Mouse (Mus musculus) naive thymus-derived CD4-positive, alpha-beta T cell, adult 5 months (primary cell): ENCODE results near the gene Gm11034. TPM values are rescaled to one million over a fixed set of nuclear protein-coding genes. Genes with fewer than 3 reads are reported as not detected.

Experiments
- polyA plus RNA-seq: library from polyadenylated mRNA; unstranded; fragments of 100-300 nt; shearing (Covaris generic); gene quantifications from one replicate; pipeline ENCODE4 v1.2.1, GENCODE M21; 2017

Gm11034 gene
- not detected for polyA plus RNA-seq

GRCm38 (mm10) chr8:72213536-72213935 is at the start of gene Gm11034:
TSS of gene Gm11034 (minus strand) at chr8:72213636.

GRCm38 (mm10) chr8:72239499-72240402 is 26.3 kb upstream of the Gm11034 start, which contains the start of gene Ap1m1:
TSS of gene Ap1m1 (plus strand) at chr8:72240018.

GRCm38 (mm10) chr8:72219541-72220363 is 6.3 kb upstream of the Gm11034 start, which contains the start of gene Fam32a:
TSS of gene Fam32a (plus strand) at chr8:72219730.

GRCm38 (mm10) chr8:72212751-72213150 is 685 bp downstream of the Gm11034 start, which contains the start of gene Cib3:
TSS of gene Cib3 (minus strand) at chr8:72212837.

GRCm38 (mm10) chr8:72189417-72190214 is 23.8 kb downstream of the Gm11034 start, which contains the start of gene Hsh2d:
TSS of gene Hsh2d (plus strand) at chr8:72189638.

Other genes with a start within 250 kb of the Gm11034 start
- not detected for gene Cyp4f18, start 204.0 kb downstream of the Gm11034 start, polyA plus RNA-seq
- gene Olfr372, start 172.4 kb downstream of the Gm11034 start, polyA plus RNA-seq, result not detected
- gene Olfr373, start 130.5 kb downstream of the Gm11034 start, polyA plus RNA-seq, result 0.40 TPM
- 0.15 TPM for gene Olfr374, start 106.6 kb downstream of the Gm11034 start, polyA plus RNA-seq
- gene Tpm4, start 78.7 kb downstream of the Gm11034 start, polyA plus RNA-seq, result 501 TPM
- gene Rab8a, start 52.4 kb downstream of the Gm11034 start, polyA plus RNA-seq, result 163 TPM
- gene Hsh2d, start 24.0 kb downstream of the Gm11034 start, polyA plus RNA-seq, result 13.2 TPM
- not detected for gene Cib3, start 799 bp downstream of the Gm11034 start, polyA plus RNA-seq
- 94.0 TPM for gene Fam32a, start 6.1 kb upstream of the Gm11034 start, polyA plus RNA-seq
- 157 TPM for gene Ap1m1, start 26.4 kb upstream of the Gm11034 start, polyA plus RNA-seq
- 2.4 TPM for gene Gm10282, start 91.6 kb upstream of the Gm11034 start, polyA plus RNA-seq
- gene Klf2, start 105.4 kb upstream of the Gm11034 start, polyA plus RNA-seq, result 1,247 TPM
- gene Eps15l1, start 207.8 kb upstream of the Gm11034 start, polyA plus RNA-seq, result 47.8 TPM
- 0.35 TPM for gene Calr3, start 230.2 kb upstream of the Gm11034 start, polyA plus RNA-seq
- gene 1700030K09Rik, start 230.2 kb upstream of the Gm11034 start, polyA plus RNA-seq, result 3.9 TPM